Mouse (Mus musculus): ENCODE measurements around the gene Rpl38. TPM values are rescaled to one million over a fixed set of nuclear protein-coding genes. Genes with fewer than 3 reads are reported as not detected.

Gene Rpl38
- polyA plus RNA-seq, 1 experiment: 516 TPM

GRCm38 (mm10) chr11:114681054-114681453, 12.7 kb downstream of the Rpl38 start:
- DNase-seq: no peak
- Histone ChIP-seq H3K27me3 (ENCODE audit: control insufficient read depth, insufficient read depth, low read length) (peaks cover 4% of the 10 kb centered on the region; the same call in 1 of the 2 replicates), H3K36me3 (ENCODE audit: control insufficient read depth, insufficient read depth, low read length) (no peaks in the 10 kb centered on the region), H3K27ac (ENCODE audit: control insufficient read depth, insufficient read depth, low read length) (no peak overlapping the region), H3K4me1 (replicated peaks; ENCODE audit: control insufficient read depth, insufficient read depth, low read length) (peaks cover 21% of the 10 kb centered on the region), H3K4me3 (ENCODE audit: control insufficient read depth, insufficient read depth, low read length) (no peak overlapping the region)
- no peak for TF ChIP-seq POLR2A (IDR thresholded peaks at IDR 0.05; ENCODE audit: control insufficient read depth, extremely low read depth, insufficient read depth, low read length, poor library complexity)
- TF ChIP-seq CTCF (IDR thresholded peaks at IDR 0.05; ENCODE audit: borderline replicate concordance, control insufficient read depth, extremely low read depth, insufficient read depth, low read length, poor library complexity): no peak
- 96% methylated on average over 5 of the region's 5 CpGs for WGBS

- Histone ChIP-seq H3K27me3 (ENCODE audit: control insufficient read depth, insufficient read depth, low read length) (no peaks in the 10 kb centered on the region), H3K4me3 (ENCODE audit: control insufficient read depth, insufficient read depth, low read length) (no peak overlapping the region), H3K36me3 (ENCODE audit: control insufficient read depth, insufficient read depth, low read length) (no peaks in the 10 kb centered on the region), H3K27ac (ENCODE audit: control insufficient read depth, insufficient read depth, low read length) (no peak overlapping the region), H3K4me1 (replicated peaks; ENCODE audit: control insufficient read depth, insufficient read depth, low read length) (peaks cover 19% of the 10 kb centered on the region)
- WGBS: 89% methylated on average over 13 of the region's 13 CpGs
- no peak for DNase-seq
- TF ChIP-seq POLR2A (IDR thresholded peaks at IDR 0.05; ENCODE audit: control insufficient read depth, extremely low read depth, insufficient read depth, low read length, poor library complexity) (no peak), CTCF (IDR thresholded peaks at IDR 0.05; ENCODE audit: borderline replicate concordance, control insufficient read depth, extremely low read depth, insufficient read depth, low read length, poor library complexity) (no peak)
These were observed 14.1 kb downstream of the Rpl38 start for GRCm38 (mm10) chr11:114682321-114682900.

GRCm38 (mm10) chr11:114683029-114683721, 14.9 kb downstream of the Rpl38 start:
- Histone ChIP-seq H3K4me1 (replicated peaks; ENCODE audit: control insufficient read depth, insufficient read depth, low read length) (peaks cover 19% of the 10 kb centered on the region), H3K4me3 (ENCODE audit: control insufficient read depth, insufficient read depth, low read length) (no peak overlapping the region), H3K36me3 (ENCODE audit: control insufficient read depth, insufficient read depth, low read length) (no peaks in the 10 kb centered on the region), H3K27ac (ENCODE audit: control insufficient read depth, insufficient read depth, low read length) (no peak overlapping the region), H3K27me3 (ENCODE audit: control insufficient read depth, insufficient read depth, low read length) (no peaks in the 10 kb centered on the region)
- TF ChIP-seq CTCF (IDR thresholded peaks at IDR 0.05; ENCODE audit: borderline replicate concordance, control insufficient read depth, extremely low read depth, insufficient read depth, low read length, poor library complexity) (no peak), POLR2A (IDR thresholded peaks at IDR 0.05; ENCODE audit: control insufficient read depth, extremely low read depth, insufficient read depth, low read length, poor library complexity) (no peak)
- WGBS: 96% methylated on average over 10 of the region's 10 CpGs
- no peak for DNase-seq

- no peaks in the 10 kb centered on the region for H3K27me3 ChIP-seq (ENCODE audit: control insufficient read depth, insufficient read depth, low read length)
- H3K36me3 ChIP-seq (ENCODE audit: control insufficient read depth, insufficient read depth, low read length): no peaks in the 10 kb centered on the region
- H3K4me3 ChIP-seq (ENCODE audit: control insufficient read depth, insufficient read depth, low read length): no peak overlapping the region
- no peak overlapping the region for H3K27ac ChIP-seq (ENCODE audit: control insufficient read depth, insufficient read depth, low read length)
- TF ChIP-seq POLR2A (IDR thresholded peaks at IDR 0.05; ENCODE audit: control insufficient read depth, extremely low read depth, insufficient read depth, low read length, poor library complexity) (no peak), CTCF (IDR thresholded peaks at IDR 0.05; ENCODE audit: borderline replicate concordance, control insufficient read depth, extremely low read depth, insufficient read depth, low read length, poor library complexity) (no peak)
- no peak for DNase-seq
- H3K4me1 ChIP-seq (replicated peaks; ENCODE audit: control insufficient read depth, insufficient read depth, low read length): peaks cover 19% of the 10 kb centered on the region
- 73% methylated on average over 20 of the region's 20 CpGs for WGBS
These were observed 15.6 kb downstream of the Rpl38 start for GRCm38 (mm10) chr11:114683722-114684621.

DNA sequence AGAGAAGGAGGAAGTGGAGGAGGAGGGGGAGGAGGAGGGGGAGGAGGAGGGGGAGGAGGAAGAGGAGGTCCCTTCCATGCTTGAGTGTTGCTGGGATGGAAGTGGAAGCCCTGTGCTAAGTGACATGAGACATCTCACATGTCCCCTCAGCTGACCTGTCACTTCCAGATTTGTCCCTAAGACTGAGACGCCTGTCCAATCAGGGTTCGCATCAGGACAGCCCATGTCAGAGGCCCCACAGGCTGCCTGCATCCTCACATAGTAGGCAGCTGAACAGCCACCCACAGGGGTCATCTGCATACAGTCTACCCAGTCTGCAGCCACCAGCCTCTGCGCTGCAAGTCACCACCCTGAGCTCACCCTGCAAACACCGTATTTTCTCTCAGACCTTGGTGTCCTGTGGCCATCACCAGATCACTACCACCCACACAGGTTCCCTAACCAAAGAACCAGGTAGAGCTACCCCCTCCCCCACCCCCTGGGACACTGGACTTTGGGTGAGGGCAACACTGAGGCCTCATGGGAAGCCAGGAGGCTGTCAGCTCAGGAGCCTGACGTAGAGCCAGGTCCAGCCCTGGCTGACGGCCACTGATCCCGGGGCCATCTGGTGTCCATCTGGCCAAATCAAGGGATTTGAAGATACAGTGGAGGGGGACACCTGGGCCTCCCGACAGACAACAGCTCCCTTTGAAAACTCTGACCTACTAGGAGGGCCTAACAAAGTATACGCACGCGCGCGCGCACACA, 16.5 kb downstream of the Rpl38 start:
- Histone ChIP-seq H3K27ac (ENCODE audit: control insufficient read depth, insufficient read depth, low read length) (no peak overlapping the region), H3K27me3 (ENCODE audit: control insufficient read depth, insufficient read depth, low read length) (no peaks in the 10 kb centered on the region), H3K4me3 (ENCODE audit: control insufficient read depth, insufficient read depth, low read length) (no peak overlapping the region), H3K36me3 (ENCODE audit: control insufficient read depth, insufficient read depth, low read length) (no peaks in the 10 kb centered on the region), H3K4me1 (replicated peaks; ENCODE audit: control insufficient read depth, insufficient read depth, low read length) (peaks cover 19% of the 10 kb centered on the region)
- TF ChIP-seq CTCF (IDR thresholded peaks at IDR 0.05; ENCODE audit: borderline replicate concordance, control insufficient read depth, extremely low read depth, insufficient read depth, low read length, poor library complexity) (no peak), POLR2A (IDR thresholded peaks at IDR 0.05; ENCODE audit: control insufficient read depth, extremely low read depth, insufficient read depth, low read length, poor library complexity) (no peak)
- WGBS: 89% methylated on average over 14 of the region's 14 CpGs
- no peak for DNase-seq

Data from thymus, adult 2 months (tissue).